Mouse (Mus musculus) hindbrain, embryonic 16.5 days (tissue): ENCODE measurements around the gene Stxbp6. TPM values are rescaled to one million over a fixed set of nuclear protein-coding genes. Genes with fewer than 3 reads are reported as not detected.
A peak's percentile ranks its signal among the peaks of the same experiment; 100 is the strongest.

Experiments used
- ATAC-seq: fragments of 200-750 bp; cut with Nextera tagmentation; 2 replicates; pipeline ENCODE4 v1.8.0; 2017; ENCODE audit warnings: moderate TSS enrichment, moderate library complexity
- H3K27ac ChIP-seq: fragments of 300-500 bp; sonication (generic); 2 replicates; pipeline ENCODE4 v1.5.1; 2014; ENCODE audit warnings: low read depth, mild to moderate bottlenecking, control low read depth, low read length, moderate library complexity
- H3K27me3 ChIP-seq: fragments of 300-500 bp; sonication (generic); replicated peaks from 2 replicates; pipeline ENCODE4 v1.6.1; 2014; ENCODE audit warnings: low read length; ENCODE audit not compliant: control insufficient read depth, insufficient read depth
- H3K36me3 ChIP-seq: fragments of 300-500 bp; sonication (generic); 2 replicates; pipeline ENCODE4 v1.6.1; 2014; ENCODE audit warnings: mild to moderate bottlenecking, low read length, moderate library complexity, mixed read lengths; ENCODE audit not compliant: control insufficient read depth, insufficient read depth
- H3K4me1 ChIP-seq: fragments of 300-500 bp; sonication (generic); 2 replicates; pipeline ENCODE4 v1.6.1; 2014; ENCODE audit warnings: low read depth, low read length; ENCODE audit not compliant: control insufficient read depth, insufficient read depth
- H3K4me2 ChIP-seq: fragments of 300-500 bp; sonication (generic); 2 replicates; pipeline ENCODE4 v1.6.1; 2014; ENCODE audit warnings: mild to moderate bottlenecking, low read length, control low read depth, moderate library complexity
- H3K4me3 ChIP-seq: fragments of 300-500 bp; sonication (generic); 2 replicates; pipeline ENCODE4 v1.5.1; 2014; ENCODE audit warnings: mild to moderate bottlenecking, low read length, control low read depth, moderate library complexity
- H3K9ac ChIP-seq: fragments of 300-500 bp; sonication (generic); 2 replicates; pipeline ENCODE4 v1.6.1; 2014; ENCODE audit warnings: low read depth, mild to moderate bottlenecking, control low read depth, low read length, moderate library complexity
- H3K9me3 ChIP-seq: fragments of 300-500 bp; sonication (generic); 2 replicates; pipeline ENCODE4 v1.6.1; 2014; ENCODE audit warnings: mild to moderate bottlenecking, low read length, moderate library complexity; ENCODE audit not compliant: control insufficient read depth
- WGBS: fragments of 180-500 bp; shearing (Covaris S2); extraction: QIAGEN DNeasy Blood & Tissue Kit; methylation state at CpG from one replicate; pipeline ENCODE4 v1.1.7; 2014; 5-methylcytosine and 5-hydroxymethylcytosine counted together
- polyA plus RNA-seq: library from polyadenylated mRNA; unstranded; fragments of >200 nt; fragmentation: Nextera tagmentation; extraction: Ambion mirVana; gene quantifications from 2 replicates; pipeline ENCODE4 v1.2.1, GENCODE M21; 2015

The Stxbp6 gene
- polyA plus RNA-seq, 1 experiment from 2014 or later, result 21.6 TPM

DNA sequence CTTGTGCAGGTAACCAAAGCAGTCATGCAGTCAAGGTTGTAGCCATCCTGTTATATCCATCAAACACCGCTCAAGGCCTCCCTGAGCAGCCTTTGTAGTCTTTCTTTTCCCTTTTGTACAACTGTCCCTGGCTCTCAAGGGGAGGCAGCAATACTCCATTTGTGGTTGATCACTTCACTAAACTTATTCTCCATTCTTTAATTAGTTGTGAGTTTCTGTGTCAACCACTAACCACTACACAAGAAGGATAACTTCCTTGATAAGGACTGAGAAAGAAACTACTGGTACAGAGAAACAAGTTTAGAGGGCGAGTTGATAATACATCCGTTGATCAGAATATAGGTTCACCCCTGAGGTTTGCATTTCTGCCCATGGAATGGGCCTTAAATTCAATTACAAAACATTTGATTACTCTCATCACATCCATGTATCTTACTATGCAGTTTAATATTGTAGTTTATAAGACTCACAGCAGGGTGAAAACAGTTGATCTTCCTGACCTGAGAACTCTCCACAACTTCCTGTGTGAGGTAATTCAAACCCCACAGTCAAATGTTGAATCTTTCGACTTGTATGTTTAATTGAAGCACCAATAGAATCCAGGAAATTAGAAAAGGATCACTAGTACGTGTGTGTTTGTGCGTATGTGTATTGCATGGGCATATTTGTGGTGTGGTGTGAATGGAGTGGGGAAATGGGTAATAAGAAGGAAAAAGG lies 184.7 kb downstream of the Stxbp6 start:
- Histone ChIP-seq H3K9ac (no peak overlapping the region), H3K36me3 (no peaks in the 10 kb centered on the region), H3K27me3 (no peaks in the 10 kb centered on the region), H3K4me1 (no peaks in the 10 kb centered on the region), H3K4me3 (no peak overlapping the region), H3K9me3 (no peaks in the 10 kb centered on the region), H3K27ac (no peak overlapping the region), H3K4me2 (no peak overlapping the region)
- ATAC-seq, result no peak
- WGBS, result 93% methylated on average over 6 of the region's 6 CpGs

DNA sequence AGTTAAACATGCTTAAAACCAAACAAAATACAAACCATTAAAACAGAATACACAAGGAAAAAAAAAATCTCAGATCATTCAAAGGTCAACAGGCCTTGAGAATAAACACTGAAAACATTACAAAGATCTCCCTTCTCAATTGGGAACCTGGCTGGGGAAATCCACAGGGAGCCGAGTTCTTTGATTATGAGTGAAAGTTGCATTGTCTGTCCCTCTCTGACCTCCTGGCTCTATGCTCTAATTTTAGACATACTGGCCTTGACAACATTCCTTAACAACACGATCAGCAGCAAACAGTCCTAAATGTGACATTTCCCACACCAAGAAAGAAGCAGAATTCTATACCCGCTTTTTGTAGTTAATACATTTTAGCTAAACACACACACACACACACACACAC lies 187.7 kb downstream of the Stxbp6 start:
- Histone ChIP-seq H3K36me3 (no peaks in the 10 kb centered on the region), H3K4me2 (no peak overlapping the region), H3K4me1 (no peaks in the 10 kb centered on the region), H3K27ac (no peak overlapping the region), H3K9ac (no peak overlapping the region), H3K27me3 (no peaks in the 10 kb centered on the region), H3K4me3 (no peak overlapping the region), H3K9me3 (no peaks in the 10 kb centered on the region)
- ATAC-seq, result no peak
- WGBS, result 31% methylated on average over 3 of the region's 3 CpGs

DNA sequence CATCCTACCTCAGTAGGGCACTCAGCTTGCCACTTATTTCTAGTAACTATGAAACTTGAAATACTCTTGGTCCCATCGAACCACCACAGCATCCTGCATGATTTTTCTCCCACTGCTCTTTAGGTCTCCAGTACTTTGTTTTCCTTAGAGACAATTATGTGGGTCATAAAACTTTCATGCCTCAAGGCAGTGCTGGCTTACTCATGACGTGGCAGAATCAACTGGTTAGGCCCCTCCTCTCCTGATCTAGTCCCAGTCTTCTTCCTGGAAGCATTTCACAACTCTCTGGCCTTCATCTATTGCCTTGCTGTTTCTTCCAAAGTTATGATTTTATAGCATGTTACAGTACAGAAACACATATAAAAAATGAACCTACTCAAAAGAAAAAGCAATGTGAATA lies 201.8 kb downstream of the Stxbp6 start:
- Histone ChIP-seq H3K9me3 (no peaks in the 10 kb centered on the region), H3K4me2 (no peak overlapping the region), H3K27me3 (no peaks in the 10 kb centered on the region), H3K4me1 (no peaks in the 10 kb centered on the region), H3K27ac (no peak overlapping the region), H3K36me3 (no peaks in the 10 kb centered on the region), H3K4me3 (no peak overlapping the region), H3K9ac (no peak overlapping the region)
- 71% methylated on average over 2 of the region's 2 CpGs for WGBS
- ATAC-seq, result no peak

DNA sequence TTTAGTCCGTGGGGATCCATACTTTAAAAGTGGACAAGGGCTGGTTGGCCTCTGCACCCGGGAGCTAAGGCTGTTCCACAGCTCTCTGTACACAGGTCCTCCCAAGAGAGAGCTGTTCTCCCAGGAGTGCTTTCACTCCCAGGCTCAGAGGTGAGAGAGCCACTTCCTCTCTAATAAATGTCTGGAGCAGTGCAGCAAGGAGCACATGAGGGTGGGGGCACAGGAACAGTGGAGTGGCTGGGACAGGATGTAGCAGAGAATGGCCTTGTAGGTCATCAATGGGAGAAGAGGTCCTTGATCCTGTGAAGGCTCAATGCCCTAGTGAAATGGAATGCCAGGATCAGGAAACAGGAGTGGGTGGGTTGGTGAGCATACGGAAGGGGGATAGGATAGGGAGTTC lies 209.1 kb downstream of the Stxbp6 start:
- Histone ChIP-seq H3K9ac (no peak overlapping the region), H3K27ac (no peak overlapping the region), H3K36me3 (no peaks in the 10 kb centered on the region), H3K4me3 (no peak overlapping the region), H3K9me3 (no peaks in the 10 kb centered on the region), H3K27me3 (no peaks in the 10 kb centered on the region), H3K4me1 (no peaks in the 10 kb centered on the region), H3K4me2 (no peak overlapping the region)
- WGBS, result 90% methylated on average over 3 of the region's 3 CpGs
- ATAC-seq, result no peak

DNA sequence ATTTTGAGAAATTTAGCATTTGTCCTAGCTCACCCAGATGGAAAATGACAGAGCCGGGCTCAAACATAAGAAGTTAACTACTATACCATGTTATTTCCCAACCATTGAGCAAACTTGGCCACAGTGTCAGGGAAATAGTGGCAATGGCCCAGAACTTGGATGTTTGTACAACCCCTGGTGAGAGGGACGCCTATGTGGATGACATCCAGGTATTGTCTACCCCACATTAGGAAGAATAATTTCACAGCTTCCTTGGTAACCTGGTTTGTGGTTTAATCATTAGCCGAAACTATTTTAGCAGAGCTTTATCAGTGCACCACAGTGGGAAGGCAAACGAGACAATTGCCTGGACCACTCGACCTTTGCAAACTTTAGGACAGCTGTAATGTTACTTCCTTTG lies 215.1 kb downstream of the Stxbp6 start:
- ATAC-seq, result no peak

DNA sequence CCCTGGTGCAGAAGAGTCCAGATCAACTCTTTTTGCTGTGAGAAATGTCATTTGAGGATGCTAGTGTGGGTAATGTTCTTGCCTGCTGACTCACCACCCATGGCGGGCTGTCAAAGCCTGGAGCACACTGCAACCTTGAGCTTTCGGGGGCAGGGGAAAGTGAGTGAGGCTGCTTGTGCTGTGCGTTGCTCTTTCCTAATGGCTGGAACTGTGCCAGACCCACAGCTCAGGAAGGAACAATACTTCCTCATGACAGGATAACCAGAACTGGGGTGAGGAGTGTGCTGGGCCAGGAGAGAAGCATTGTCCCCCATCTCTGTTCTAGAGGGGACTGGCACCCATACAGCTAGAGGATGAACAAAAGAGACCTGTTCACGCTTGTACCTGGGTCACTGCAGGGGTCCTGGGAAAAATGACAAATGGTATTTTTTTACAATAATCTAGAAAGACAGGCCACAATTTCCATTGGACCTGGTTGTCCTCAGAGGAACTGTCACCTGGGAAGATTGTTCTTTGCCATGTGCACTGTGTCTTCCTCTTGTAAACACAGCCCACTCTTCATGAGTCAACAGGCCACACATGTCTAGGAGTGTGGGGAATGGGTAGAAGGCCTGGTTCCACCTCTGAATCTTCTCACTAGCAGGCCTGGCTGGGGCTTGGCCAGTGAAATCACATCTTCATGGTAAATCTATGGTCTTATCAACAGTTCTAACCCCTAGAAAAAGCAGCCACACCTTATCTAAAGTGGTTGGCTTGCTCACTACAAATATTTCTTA lies 216.2 kb downstream of the Stxbp6 start:
- ATAC-seq, result peak; percentile 85
- H3K9me3 ChIP-seq, result no peaks in the 10 kb centered on the region
- H3K4me1 ChIP-seq, result no peaks in the 10 kb centered on the region
- H3K4me2 ChIP-seq, result no peak overlapping the region
- no peak overlapping the region for H3K9ac ChIP-seq
- no peak overlapping the region for H3K27ac ChIP-seq
- H3K4me3 ChIP-seq, result no peak overlapping the region
- WGBS, result 38% methylated on average over 4 of the region's 4 CpGs
- no peaks in the 10 kb centered on the region for H3K36me3 ChIP-seq
- no peaks in the 10 kb centered on the region for H3K27me3 ChIP-seq

More for the DNA sequence above, 215.1 kb downstream of the Stxbp6 start:
- no peak overlapping the region for H3K9ac ChIP-seq
- no peak overlapping the region for H3K4me3 ChIP-seq
- no peaks in the 10 kb centered on the region for H3K27me3 ChIP-seq
- no peak overlapping the region for H3K27ac ChIP-seq
- WGBS, result 32% methylated on average over 5 of the region's 5 CpGs
- no peaks in the 10 kb centered on the region for H3K9me3 ChIP-seq
- no peaks in the 10 kb centered on the region for H3K36me3 ChIP-seq
- no peaks in the 10 kb centered on the region for H3K4me1 ChIP-seq
- no peak overlapping the region for H3K4me2 ChIP-seq

DNA sequence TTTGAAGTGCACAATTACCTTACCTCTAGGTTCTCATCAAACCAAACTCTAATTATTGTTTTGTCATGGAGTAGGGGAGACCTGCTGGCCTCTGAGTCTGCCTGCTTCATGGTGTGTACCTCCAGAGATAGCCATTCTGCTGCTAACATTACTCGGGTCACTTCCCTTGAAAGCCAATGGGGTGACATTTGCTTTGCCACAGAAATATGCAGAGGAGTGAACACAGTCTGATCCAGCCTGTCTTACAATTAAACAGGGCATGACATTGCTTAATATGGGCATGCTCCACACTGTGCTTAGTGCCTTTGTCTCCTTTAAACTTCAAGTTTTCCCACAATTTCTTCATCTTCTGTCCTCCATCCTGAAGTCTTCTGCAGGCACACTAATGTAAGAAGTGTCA lies 222.5 kb downstream of the Stxbp6 start:
- Histone ChIP-seq H3K4me3 (no peak overlapping the region), H3K9me3 (no peaks in the 10 kb centered on the region), H3K4me2 (no peak overlapping the region), H3K4me1 (no peaks in the 10 kb centered on the region), H3K27ac (no peak overlapping the region), H3K9ac (no peak overlapping the region), H3K36me3 (no peaks in the 10 kb centered on the region), H3K27me3 (no peaks in the 10 kb centered on the region)
- WGBS, result 31% methylated on average over 1 of the region's 1 CpGs
- ATAC-seq, result no peak

DNA sequence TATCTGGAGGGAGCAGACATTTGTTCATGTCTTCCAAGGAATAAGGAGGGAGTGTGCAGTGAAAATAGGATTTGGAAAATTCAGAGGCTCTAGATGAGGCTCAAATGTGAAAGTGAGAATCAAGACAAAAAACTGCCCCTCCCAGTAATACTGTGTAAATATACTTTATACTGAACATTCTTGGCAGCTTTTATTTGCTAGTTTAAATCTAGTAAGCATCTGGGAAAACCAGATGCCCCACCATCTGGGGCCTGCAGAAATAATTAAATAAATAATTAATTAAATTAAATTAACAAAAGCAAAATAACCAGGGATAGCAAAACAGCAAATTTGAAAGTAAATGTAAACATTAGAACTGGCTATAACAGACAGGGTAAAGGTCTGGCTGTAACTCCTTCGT lies 224.0 kb downstream of the Stxbp6 start:
- H3K4me1 ChIP-seq, result no peaks in the 10 kb centered on the region
- H3K4me2 ChIP-seq, result no peak overlapping the region
- 78% methylated on average over 1 of the region's 1 CpGs for whole genome bisulfite sequencing

DNA sequence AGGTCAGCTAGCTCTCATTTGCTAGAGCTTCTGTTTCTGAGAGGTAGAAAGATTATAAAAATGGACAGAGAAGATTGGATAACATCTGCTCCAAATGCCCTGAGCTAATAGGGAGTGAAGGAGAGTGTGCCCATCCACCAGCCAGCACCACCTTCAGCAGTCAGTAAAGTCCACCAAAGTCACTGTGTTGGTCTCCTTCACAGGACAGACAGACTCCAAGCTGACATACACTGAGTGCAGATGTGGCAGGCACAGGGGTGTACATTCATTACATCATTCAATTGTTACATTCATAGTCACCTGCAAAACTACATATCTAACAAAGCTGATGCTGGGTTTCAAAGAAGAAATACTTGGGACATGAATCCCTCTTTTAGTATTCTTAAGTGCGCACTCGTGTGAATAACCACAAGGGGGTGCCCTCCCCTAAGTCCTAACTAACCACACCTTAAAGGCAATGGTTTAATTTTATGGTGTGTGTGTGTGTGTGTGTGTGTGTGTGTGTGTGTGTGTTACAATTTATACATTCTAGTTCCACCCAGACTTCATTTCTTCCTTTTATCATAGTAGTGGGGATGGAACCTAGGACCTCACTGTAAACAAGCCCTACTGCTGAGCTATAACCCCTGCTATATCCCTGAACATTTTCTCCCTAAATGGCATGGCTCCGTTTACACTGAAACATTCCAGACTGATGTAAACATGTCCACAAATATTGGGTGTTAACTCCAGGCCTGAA lies 225.9 kb downstream of the Stxbp6 start:
- Histone ChIP-seq H3K4me1 (no peaks in the 10 kb centered on the region), H3K27me3 (no peaks in the 10 kb centered on the region), H3K36me3 (no peaks in the 10 kb centered on the region), H3K9me3 (no peaks in the 10 kb centered on the region), H3K4me3 (no peak overlapping the region), H3K27ac (no peak overlapping the region), H3K4me2 (no peak overlapping the region), H3K9ac (no peak overlapping the region)
- peak; percentile 63 for ATAC-seq
- 56% methylated on average over 3 of the region's 3 CpGs for WGBS

More for the DNA sequence above, 224.0 kb downstream of the Stxbp6 start:
- no peaks in the 10 kb centered on the region for H3K36me3 ChIP-seq
- H3K27ac ChIP-seq, result no peak overlapping the region
- H3K9ac ChIP-seq, result no peak overlapping the region
- H3K27me3 ChIP-seq, result no peaks in the 10 kb centered on the region
- no peaks in the 10 kb centered on the region for H3K9me3 ChIP-seq
- H3K4me3 ChIP-seq, result no peak overlapping the region
- no peak for ATAC-seq
